Mouse (Mus musculus): ENCODE results near the gene Ccn1. TPM values are rescaled to one million over a fixed set of nuclear protein-coding genes. Genes with fewer than 3 reads are reported as not detected.

Ccn1 gene
- polyA plus RNA-seq, 1 experiment from 2014 or later = 1.9 TPM

- ATAC-seq (ENCODE audit: low read depth) = no peak
- H3K9me3 ChIP-seq (ENCODE audit: control insufficient read depth, low read length) = no peaks in the 10 kb centered on the region
- no peak overlapping the region for H3K27ac ChIP-seq (ENCODE audit: low read depth, low read length)
- peaks cover 18% of the 10 kb centered on the region; the same call in 1 of the 2 replicates for H3K36me3 ChIP-seq (ENCODE audit: control insufficient read depth, insufficient read depth, low read length)
- no peak overlapping the region for H3K4me3 ChIP-seq (ENCODE audit: low read depth, low read length)
- H3K4me2 ChIP-seq (ENCODE audit: low read depth, low read length) = no peak overlapping the region
- 93% methylated on average over 6 of the region's 6 CpGs for WGBS
- H3K9ac ChIP-seq (replicated peaks; ENCODE audit: low read depth, low read length) = no peak overlapping the region
- H3K4me1 ChIP-seq (ENCODE audit: control insufficient read depth, insufficient read depth, low read length) = peaks cover 16% of the 10 kb centered on the region
- H3K27me3 ChIP-seq (ENCODE audit: control insufficient read depth, insufficient read depth, low read length) = no peaks in the 10 kb centered on the region
Measured at GRCm38 (mm10) chr3:145600801-145601200, 49.0 kb downstream of the Ccn1 start.

GRCm38 (mm10) chr3:145599059-145599458, 50.7 kb downstream of the Ccn1 start:
- no peak for ATAC-seq (ENCODE audit: low read depth)
- H3K9me3 ChIP-seq (ENCODE audit: control insufficient read depth, low read length) = no peaks in the 10 kb centered on the region
- H3K4me3 ChIP-seq (ENCODE audit: low read depth, low read length) = no peak overlapping the region
- no peak overlapping the region for H3K9ac ChIP-seq (replicated peaks; ENCODE audit: low read depth, low read length)
- H3K27me3 ChIP-seq (ENCODE audit: control insufficient read depth, insufficient read depth, low read length) = no peaks in the 10 kb centered on the region
- H3K36me3 ChIP-seq (ENCODE audit: control insufficient read depth, insufficient read depth, low read length) = peaks cover 30% of the 10 kb centered on the region; the same call in 1 of the 2 replicates
- no peak overlapping the region for H3K27ac ChIP-seq (ENCODE audit: low read depth, low read length)
- WGBS = 93% methylated on average over 7 of the region's 7 CpGs
- no peak overlapping the region for H3K4me2 ChIP-seq (ENCODE audit: low read depth, low read length)
- peaks cover 16% of the 10 kb centered on the region for H3K4me1 ChIP-seq (ENCODE audit: control insufficient read depth, insufficient read depth, low read length)

Other genes starting within 250 kb of the Ccn1 start
- 29.9 and 32.4 TPM in 2 replicates for gene Znhit6, start 73.8 kb downstream of the Ccn1 start, polyA plus RNA-seq (2014; fragmentation: Nextera tagmentation; extraction: Ambion mirVana)
- gene Ddah1, start 108.7 kb upstream of the Ccn1 start, polyA plus RNA-seq (2014; fragmentation: Nextera tagmentation; extraction: Ambion mirVana) = 97.1 and 98.8 TPM in 2 replicates